Mouse (Mus musculus): ENCODE measurements around the gene Ppp1r11. TPM values are rescaled to one million over a fixed set of nuclear protein-coding genes. Genes with fewer than 3 reads are reported as not detected.
"Not testable (repeated sequence)": the region's sequence is repeated elsewhere in the genome, so short reads cannot be mapped to it uniquely, and the experiment has no call there.

The Ppp1r11 gene
- total RNA-seq (2021): 10 to 100 TPM; 56.0 to 61.3 TPM

DNA sequence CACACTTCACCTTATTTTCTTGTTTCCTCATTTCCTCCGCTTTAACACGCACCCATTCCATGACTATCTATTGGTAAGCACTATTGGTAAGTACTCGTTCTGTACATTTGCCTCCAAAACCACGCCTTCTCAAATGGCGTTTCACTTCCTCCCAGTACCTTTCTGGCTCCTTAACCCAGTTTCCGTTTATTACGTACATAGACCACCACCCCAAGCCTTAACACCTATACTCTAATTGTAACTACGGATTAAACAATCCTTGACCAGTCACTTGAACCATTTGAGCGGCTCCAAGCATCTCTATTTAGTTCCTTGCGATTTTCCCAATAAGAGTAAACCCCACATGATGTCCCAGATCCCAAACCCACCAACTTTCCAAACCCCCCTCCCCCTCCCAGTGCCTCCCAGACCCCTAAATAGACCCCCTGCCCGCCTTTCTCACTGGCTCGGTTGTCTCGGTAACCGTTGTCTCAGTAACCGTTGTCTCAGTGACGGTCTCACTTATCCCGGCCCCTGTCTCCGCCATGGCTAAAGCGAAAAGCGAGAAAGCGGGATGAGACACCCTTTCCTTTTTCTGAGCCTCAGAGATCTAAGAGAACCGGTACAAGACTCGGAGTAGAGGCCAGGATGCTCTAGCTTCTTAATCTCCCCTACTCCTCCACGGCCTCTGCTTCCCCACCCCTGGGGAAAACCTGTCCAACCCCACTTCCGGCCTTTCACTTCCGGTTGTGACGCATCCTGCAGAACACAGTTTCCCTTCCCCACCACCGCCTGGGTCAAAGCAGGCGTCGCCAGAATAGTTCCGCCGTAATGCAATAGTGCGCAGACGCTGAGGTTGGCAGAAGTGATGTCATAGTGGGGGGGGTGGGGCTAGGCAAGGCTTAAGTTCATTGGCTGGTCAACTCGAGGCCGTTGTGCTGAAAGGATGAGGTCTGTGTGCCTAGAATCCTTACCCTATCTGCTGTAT lies at the start of gene Ppp1r11:
Gene Ppp1r11, minus strand, starts transcription at position 761 of the 967 bp plus-strand sequence.
- DNase-seq: peak; percentile 95

DNA sequence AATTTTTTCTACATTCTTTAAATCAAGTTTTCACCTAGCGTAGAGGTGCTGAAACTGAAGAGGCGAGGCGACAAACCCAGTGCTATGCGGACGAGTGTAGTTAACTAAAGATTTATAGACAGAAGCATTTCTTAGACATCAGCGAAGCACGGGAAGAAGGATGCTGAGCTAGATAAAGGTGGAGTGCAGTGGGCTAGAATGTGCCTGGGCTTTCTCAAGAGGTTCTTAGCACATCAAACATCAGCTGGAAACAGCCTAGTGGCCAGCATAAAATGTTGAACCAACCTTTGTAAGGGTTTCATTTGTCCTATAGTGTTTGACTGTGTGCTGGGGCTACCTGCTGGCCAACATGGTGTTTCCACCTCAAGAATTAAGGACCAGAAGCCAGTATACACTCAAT lies 49.3 kb upstream of the Ppp1r11 start, which contains the start of gene Zfp57:
Gene Zfp57, plus strand, starts transcription at position 301 of the 400 bp plus-strand sequence.
- no peak for DNase-seq

DNA sequence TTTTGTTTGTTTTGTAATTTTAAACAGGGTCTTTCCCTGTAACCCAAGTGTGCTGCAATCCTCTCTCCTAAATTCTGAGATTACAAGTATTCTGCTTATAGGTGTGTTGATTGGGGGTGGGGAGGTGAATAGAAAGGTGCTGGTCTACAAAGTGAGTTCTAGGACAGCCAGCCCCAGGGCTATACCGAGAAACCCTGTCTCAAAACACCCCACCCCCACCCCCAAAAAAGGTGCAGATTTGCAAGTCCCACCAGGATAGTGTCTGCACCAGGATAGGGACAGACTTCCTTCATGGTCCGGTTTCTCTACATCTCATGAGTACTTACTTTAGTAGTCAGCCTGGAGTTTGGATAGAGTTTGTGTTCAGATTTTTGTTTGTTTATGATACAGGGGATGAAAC lies 46.9 kb upstream of the Ppp1r11 start:
- no peak for DNase-seq

DNA sequence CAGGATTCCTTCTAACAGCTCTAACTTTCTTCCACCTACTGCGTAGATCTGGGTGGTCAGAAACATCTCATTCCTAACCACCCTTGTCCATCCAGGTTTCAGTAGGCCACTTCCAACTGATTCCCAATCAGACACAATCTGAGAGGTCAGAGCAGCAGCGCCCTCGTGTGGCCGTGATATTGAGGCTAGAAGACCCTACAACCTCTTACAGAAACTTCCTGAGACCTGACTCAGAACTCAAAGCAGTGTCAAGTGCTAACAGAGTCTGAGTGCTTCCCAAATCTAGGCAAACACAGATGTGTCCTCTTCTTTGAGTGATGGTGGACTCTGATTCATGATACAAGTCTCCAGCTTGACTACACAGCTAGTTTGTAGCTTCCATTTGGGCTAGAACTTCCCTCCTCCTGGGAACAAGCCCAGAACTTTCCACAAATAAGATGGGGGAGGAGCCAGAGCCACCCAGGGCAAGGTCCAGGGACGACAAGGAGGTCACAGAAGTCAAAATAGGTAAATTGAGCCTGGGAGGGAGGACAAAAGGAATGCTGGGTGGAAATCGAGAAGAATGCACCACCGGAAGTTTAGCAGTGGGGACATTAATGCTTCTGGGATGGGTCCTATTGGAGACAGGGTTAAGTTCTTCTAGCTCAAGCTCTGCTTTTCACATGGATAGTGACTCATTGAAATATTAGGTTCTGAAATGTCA lies 45.6 kb upstream of the Ppp1r11 start:
- DNase-seq: peak; percentile 86

DNA sequence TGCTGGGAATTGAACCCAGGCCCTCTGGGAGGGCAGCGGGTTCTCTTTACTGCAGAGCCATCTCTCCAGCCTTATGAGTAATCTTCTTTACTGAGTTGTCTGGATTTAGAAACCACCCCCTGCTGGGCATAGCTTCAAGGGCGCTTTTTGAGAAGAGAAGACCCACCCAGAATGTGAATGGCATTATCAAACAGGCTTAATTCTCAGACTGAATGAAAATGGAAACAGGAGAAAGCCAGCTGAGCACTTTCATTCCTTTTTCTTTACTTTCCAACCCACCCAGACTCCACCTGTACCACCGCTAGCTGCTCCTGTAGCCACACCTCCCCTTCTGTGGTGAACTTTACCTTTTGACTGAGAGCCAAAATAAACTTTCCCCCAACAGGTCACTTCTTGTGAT lies 43.9 kb upstream of the Ppp1r11 start:
- DNase-seq: no peak

DNA sequence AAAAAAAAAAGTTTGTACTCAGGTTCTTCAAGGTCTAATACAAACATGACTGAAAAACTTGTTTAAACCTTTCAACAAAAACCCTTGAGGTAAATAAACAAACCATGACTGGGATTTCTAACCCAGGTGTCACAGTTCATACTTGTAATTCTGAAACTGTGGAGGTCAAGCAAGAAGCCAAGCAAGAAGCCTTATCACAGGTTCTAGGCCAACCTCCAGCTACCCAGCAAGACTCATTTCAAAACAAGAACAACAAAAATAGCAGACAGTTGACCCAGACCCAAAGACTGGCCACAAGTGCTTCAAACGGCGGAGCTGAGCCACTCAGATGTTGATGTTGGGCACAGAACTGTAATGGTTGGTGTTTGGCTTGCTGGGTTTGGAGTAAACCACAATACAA lies 43.0 kb upstream of the Ppp1r11 start:
- DNase-seq: no peak

DNA sequence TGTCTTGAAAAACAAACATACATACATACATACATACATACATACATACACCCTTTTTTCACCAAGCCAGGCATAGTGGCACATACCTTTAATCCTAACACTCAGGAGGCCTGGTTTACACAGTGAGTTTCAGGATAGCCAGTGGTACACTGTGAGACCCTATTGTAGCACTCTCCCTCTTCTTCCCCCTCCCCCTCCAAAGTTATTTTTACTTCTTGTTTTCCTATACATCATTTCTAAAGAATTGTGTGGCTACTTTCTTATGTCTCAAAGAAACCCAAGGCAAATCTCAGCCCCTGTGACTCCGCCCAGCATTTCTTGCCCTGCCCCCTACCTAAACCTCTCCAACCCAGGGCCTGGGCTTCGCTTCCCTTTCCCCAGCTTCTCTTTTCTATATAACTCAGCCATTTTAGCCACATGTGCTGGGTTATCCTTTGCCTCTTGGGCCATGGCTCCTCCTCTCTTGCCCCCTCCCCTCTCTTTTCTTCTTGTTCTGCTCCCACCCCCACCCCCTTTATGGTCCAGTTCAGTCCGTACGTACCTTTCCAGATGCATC lies 42.3 kb upstream of the Ppp1r11 start:
- no peak for DNase-seq

DNA sequence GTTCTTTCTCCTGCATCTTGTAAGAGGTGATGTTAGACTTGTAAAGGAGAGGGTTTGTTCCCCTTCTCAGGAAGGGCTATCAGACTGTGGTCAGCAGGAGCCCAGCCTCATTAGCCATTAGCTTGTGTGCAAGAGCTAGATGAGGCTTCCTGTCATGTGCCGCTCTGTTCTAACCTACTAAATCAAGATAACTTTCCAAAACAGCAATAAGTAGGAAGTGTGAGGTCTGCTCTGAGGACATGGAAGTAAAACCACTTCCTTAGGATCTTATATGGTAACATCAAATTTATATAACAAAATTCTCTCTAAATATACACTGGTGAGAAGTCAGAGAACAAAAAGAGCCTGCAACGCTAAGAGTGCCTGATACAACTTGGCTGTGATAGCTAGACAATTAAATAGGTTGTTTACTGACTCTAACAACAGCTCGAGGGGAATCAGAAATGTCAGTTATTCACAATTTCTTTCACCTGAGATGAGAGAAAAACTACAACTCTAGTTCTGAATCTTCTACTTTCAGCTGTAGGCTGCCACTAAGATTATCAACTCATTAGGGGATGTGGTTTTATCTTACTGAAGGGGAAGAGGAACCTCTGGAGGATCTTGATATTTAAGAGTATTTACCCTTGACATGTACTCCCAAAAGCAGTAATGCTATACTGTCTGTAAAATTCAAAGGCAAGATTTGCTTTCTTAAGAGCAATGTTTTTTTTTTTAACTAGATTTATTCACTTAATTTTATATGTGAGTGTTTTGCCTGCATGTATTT lies 41.0 kb upstream of the Ppp1r11 start:
- DNase-seq: no peak

DNA sequence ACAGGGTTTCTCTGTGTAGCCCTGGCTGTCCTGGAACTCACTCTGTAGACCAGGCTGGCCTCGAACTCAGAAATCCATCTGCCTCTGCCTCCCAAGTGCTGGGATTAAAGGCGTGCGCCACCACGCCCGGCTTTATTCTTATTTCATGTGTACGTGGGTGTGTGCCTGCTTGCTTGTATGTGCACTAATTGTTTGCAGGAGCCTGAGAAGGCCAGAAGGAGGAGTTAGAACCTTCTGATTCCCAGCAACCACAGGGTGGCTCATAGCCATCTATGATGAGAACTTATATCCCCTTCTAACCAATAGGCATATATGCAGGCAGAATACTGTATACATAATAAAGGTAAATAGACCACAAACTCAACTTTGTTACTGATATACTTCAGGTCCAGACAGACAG lies 39.1 kb upstream of the Ppp1r11 start:
- not testable (repeated sequence) for DNase-seq

DNA sequence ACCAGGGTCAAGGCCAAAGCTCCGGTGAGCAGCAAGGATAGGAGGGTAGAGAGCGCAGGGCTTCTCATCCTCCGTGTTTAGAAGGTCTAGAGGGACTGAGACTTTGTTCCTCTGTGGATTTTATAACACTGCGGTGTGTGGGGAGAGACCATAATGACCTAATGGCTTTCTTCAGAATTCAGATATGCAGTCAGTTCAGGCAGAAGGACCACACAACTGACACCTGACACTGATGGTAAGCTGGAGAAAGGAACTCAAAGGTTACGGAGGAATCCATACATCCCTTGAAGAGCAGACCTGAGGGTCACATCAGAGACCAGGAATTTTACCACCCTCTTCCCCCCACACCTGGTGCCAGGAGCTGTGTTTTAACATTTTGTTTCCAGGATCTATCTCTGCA lies 37.9 kb upstream of the Ppp1r11 start, which contains the start of gene H2-M5:
Gene H2-M5, minus strand, starts transcription at position 101 of the 400 bp plus-strand sequence.
- DNase-seq: no peak

DNA sequence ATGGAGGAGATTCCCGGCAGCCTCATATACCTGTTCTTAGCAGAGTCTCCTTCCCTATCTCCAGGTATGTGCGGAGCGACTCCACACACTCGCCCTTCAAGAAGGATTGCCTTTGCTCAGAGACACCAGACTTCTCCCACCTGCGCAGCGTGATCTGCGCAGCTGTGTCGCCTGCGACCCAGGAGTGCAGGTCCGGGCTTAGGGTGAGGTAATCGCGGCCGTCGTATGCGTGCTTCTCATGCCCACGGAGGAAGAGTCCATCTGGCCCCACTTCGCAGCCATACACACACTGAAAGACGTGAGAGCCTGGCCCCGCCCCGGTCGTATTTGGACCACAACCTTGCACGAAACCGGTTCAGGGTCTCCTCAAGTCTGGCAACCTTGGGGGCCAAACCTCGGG lies 36.9 kb upstream of the Ppp1r11 start:
- no peak for DNase-seq

DNA sequence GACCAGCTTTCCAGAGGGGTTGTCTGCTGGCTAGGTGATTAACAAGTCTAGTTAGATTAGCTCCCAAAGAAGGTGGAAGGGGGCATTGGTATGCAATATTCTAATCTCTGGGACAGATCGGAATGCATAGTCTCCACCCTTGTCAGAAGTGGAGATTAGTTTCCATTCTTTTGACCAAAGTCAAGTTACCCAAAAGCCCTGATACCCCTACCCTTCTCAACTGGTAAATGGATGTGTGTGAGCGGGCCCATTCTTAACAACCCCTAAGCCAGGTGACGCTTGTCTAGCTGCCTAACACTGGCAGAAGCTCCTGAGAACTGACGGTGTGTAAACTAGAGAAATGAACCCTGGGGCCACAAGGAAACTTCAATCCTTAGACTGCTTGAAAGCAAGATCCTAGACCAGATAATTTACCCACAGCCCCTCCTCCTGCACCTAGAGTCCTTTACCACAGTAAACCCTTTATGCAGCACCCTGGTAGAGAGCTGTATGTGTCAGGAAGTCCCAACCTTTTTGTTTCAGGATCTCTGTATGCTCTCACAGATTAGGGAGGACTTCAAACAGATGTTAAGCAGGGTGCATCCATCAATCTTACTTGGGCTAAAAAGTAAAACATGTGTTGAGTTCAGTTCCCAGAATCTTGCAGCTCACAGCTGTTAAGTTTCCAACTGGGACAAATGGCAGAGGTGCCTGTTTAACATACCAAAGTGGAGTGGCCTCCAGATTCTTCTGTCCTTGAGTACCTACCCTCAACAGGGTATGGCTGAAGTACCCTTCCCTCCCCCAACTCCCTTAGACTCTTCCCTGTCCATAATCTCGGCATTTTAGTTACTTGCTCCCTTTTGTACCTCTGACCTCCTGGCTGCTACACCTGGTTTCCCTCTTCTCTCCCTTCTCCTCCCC lies 31.0 kb upstream of the Ppp1r11 start:
- no peak for DNase-seq

DNA sequence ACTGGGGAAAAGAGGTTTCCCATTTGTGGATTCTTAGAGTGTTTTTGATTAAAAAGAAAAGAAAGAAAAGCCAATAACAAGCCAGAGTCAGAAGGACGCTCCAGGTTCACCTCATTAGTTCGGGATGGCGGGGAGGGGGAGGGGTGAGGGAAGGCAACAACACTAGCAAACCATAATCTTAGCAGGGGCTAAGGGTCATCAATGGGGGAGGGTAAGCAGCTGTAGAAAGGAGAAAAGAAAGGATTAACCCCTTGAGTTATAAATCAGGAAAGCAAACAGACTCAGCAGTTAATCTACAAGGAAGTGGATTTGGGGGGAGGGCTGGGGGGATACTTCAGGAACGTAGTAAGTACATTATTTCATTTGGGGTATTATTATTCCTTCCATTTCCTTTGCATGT lies 30.3 kb upstream of the Ppp1r11 start:
- DNase-seq: no peak

DNA sequence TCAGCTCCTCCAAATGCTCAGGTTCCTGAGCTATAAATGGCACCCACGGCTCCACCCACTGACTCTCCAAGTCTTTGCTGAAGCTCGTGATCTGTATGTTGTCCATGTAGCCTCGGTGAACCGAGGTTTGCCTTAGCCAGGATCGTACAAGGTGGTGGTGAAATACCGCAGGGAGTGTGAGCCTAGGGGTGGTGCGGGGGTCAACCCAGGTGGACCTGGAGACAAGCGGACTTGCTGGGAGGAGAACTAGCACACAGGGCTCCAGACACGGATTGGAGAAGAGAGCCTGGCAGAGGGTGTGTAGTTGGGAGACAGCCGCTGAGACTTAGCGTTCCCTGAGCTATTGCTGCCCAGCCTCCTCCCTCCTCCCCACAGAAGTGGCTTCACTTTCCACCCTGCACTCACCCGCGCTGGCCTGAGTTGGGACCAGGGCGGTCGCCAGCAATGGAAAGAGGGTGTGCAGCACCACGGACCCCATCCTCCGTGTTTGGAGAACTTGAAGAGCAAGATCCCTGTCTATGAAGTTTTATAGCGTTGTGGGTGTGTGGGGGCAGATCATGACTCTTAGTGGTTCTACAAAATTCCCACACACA lies 29.8 kb upstream of the Ppp1r11 start, which contains the start of gene 2410137M14Rik:
Gene 2410137M14Rik, minus strand, starts transcription at position 17 of the 593 bp plus-strand sequence.
- DNase-seq: peak; percentile 10

DNA sequence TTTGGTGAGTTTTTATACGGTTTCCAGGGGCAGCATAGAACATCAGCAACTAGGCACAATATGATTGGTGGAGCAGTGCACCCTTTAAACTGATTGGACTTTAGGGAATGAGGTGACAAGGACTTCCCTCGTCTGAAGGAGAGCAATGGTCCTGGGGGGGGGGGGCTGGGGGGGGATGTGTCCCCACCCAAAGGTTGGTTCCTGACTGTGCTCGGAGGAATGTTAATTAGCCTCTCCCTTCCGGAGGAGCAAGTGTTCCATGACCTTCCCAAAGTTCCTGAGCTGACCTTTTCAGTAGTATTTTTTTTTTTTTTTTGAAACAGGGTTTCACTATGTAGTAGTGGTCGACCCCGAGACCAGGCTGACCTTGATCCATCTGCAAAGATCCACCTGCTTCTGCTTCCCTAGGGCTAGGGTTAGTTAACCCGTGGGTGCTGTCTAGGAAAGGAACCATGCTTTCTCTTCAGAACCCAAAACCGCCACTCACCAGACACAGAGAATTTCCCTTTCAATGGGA lies 21.8 kb upstream of the Ppp1r11 start:
- no peak for DNase-seq

DNA sequence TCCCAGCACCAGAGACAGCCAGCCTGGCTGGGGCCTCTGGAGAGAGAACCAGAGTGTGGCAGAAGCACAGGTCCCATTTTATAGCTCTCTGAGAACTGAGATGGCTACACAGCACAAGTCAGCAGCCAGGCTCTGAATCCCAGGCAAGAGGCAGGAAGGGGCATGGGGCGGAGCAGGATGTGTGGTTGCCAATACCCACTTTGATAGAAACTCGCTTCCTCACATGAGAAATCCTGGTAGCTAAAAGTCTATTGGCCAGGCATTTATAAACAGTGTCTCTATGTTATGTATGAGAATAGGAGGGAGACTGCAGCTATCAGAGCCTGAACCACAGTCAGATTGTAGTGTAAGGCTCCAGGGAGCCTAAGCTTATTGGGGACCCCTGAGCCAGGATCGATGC lies 21.2 kb upstream of the Ppp1r11 start:
- DNase-seq: no peak

DNA sequence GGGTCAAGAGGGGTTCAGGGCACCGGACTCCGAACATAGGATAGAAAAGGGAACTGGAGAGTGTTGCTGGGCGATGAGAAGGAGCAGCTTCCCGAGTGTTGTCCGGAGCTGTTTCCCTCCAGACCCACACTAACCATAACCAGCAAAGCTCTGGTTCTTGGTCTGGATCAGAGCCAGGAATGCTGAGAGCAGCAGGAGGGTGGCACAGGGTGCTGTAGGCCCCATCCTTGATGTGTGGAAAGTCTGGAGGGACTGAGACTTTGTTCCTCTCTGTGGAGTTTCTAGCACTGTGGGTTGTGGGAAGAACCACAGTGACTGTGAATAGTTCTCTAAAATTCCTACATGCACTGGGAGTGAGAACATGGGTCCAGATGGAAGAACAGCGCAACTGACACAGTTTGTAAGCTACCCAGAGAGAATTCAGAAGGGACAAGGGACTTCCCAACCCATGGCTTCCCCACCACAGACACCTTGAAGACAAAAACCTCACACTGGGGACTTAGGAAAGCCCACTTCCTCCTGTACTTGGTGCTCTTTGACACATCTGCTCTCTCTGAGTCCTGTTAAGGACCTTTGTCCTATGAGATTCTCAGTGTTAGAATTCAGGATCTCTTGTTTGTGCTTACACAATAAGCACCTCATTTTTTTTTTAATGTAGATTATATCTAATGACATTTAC lies 19.8 kb upstream of the Ppp1r11 start:
- DNase-seq: no peak

DNA sequence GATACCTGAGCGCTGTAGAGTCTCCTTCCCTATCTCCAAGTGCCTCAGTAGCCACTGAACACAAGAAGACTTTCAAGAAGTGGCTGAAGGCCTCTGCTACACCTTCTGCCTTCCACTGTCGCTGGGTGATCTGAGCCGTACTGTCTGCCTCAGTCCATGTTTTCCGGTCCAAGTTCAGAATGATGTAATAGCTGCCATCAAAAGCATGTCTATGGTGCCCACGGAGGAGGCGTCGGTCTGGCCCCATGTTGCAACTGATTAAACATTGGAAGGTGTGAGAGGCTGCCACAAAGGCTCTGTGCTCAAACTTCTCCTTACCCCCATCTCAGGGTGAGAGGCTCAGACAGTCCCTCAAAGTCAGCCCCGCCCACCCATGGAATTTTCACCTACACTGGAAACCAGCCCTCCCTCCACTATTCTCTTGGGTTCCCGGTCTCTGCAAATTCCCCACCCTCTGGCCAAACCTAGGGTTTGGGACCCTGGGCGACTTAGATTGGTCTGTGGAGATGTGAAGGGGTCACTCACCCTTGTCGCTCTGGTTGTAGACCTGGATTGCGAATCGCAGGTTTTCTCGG lies 18.9 kb upstream of the Ppp1r11 start:
- no peak for DNase-seq

DNA sequence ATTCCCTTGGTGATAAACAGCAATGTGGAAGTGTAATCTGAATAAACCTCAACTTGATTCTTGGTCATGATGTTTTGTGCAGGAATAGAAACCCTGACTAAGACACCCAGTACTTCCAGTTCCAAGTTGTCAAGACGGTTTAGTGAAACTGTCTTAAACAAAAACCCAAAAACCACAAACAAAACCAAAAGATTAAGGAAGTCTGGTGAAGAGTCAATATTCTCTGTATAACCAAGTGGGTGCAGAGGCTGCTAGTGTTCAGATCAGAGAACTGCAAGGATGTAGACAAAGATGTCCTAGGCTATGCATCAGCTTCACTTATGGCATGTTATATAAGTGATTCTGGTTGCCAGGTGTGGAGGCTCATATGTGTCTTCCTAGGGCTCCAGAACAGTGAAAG lies 15.3 kb upstream of the Ppp1r11 start:
- no peak for DNase-seq

DNA sequence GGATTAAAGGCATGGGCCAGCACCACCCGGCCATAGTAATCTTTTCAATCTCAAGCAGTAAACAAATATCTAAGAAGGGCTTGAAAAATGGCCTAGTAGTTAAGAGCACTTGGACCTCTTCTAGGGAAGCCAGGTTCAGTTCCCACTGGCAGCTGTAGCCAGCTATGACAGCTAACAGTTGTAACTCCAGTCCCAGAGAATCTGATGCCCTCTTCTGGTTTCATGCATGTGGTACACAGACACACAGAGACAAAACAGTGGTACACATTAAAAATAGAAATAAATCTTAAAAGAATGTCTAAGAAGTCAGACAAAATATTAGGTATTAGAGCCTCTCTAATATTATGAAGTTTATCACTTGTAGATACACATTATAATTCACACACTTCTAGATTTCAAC lies 9.6 kb upstream of the Ppp1r11 start:
- DNase-seq: no peak
